Mouse (Mus musculus): ENCODE measurements around the gene Spsb3. TPM values are rescaled to one million over a fixed set of nuclear protein-coding genes. Genes with fewer than 3 reads are reported as not detected.

Gene Spsb3
- total RNA-seq, 4 experiments from 2014 or later: 40.6 to 45.3 (median 41.8) TPM

DNA sequence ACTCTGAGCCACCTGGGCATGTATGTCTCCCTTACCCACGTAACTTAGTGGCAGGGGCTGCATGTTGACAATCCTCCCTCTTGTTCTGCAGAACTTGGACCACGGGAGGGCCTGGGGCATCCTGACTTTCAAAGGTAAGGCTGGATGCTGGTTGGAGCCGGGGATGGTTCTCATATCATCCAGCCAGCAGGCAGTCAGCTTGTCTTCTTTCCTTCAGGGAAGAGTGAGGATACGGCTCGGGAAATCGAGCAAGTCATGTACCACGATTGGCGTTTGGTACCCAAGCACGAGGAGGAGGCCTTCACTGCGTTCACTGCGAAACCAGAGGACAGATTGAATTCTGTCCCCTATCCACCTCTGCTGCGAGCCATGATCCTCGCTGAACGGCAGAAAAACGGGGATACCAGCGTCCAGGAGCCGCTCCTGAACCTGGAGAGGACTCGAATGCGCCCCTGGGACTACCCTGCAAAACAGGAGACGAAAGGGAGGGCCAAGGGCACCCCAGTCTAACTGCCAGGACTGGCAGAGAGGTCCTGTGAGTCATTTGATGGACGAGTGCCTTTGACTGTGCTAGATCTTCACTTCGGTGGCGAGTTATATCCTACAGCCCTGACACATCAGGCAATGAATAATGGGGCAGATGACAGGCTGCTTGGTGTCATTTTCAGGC, 9.3 kb downstream of the Spsb3 start:
- no peak for DNase-seq (ENCODE audit: low spot score in 2 of 2)

DNA sequence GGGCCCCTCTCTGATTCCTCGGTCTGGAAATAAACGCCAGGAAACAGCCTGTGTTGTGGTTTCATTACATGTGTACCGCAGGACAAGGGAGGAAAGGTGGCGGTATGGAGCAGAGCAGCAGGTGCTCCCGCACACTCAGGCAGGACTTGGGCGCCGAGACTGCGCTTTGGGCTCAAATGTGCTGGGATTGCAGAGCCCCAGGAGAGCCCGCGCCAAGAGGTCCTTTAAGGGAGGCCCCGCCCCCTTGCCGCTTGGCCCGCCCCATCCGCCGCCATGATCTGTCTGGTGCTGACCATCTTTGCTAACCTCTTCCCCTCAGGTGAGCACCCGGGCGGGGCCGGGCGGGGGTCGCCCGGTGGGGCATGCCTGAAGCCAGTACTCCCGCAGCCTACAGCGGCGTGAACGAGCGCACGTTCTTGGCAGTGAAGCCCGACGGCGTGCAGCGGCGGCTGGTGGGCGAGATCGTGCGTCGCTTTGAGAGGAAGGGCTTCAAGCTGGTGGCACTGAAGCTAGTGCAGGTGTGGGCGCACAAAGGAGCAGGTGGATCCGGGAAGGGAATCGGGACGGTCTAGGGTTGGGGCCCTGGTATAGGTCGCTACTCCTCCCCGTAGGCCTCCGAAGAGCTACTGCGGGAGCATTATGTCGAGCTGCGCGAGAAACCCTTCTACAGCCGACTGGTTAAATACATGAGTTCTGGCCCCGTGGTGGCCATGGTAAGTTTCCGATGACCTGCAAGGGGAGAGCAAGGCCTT, 10.0 kb downstream of the Spsb3 start, which contains the start of gene Nme3:
Gene Nme3, plus strand, starts transcription at position 260 of the 752 bp plus-strand sequence.
- DNase-seq (ENCODE audit: low spot score in 2 of 2): peak in 1 of 2 experiments; percentile 67

DNA sequence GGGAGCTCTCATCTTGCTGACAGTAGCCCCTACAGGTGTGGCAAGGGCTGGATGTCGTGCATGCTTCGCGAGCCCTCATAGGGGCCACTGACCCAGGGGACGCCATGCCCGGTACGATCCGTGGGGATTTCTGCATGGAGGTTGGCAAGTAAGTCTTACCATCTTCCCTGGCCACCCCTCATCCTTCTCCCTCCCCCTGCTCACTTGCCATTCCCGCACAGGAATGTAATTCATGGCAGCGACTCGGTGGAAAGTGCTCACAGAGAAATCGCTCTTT, 10.5 kb downstream of the Spsb3 start:
- DNase-seq (ENCODE audit: low spot score in 2 of 2): no peak

DNA sequence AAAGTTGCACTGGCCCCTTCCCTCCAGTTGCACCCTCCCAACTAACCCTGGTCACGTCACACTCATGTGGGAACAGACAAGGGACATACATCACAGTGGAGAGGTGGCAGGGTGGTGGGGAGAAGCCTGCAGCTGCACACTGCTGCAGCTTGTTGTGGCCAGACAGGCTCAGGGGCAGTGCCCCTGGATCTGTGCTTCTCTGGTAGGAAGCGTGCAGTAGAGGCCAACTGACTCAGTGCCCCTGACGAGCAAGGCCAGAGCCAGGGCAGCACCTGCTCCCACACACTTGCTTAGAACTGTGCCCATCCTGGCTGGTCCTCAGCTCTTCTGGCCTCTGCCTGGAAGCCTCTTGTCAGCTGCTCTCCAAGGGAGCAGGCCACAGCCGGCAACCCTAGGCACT, 11.2 kb downstream of the Spsb3 start:
- DNase-seq (ENCODE audit: low spot score in 2 of 2): no peak

DNA sequence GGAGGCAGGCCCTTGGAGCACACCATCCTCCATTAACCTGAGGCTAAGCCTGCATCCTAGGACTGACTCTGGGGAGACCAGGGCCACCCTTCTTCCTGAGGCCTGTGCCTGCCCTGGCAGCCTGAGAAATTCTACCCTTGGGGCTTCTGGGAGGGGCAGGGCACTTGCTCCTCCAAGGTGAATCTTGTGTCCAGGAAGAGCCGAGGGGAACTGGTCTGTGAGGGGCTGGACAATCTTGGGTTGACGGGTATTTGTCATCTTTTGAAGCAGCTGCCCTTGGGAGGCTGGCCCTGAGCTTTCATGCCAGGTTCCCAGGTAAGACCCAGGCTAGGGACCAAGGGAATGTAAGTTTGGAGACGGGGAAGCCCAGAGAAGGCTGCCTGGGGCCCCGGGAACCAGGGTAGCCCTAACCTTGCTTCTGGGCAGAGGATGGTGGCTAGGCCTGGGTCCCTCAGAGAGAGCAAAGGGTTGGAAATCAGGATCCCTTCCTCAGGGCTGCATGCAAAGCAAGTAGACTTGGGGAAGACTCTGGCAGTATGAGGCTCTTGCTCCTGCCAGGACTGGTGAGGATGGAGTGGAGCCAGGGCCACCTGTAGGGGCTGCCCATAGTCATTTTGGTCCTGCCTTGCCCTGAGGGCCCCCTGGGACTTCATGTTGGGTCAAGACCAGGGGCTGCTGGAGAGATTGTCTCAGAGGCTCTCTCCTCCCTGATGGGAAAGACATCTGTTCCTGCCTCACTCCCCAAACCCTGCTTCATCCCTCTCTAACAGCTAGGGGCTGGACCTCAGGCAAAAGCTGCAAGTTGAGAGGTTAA, 11.8 kb downstream of the Spsb3 start:
- no peak for DNase-seq (ENCODE audit: low spot score in 2 of 2)

DNA sequence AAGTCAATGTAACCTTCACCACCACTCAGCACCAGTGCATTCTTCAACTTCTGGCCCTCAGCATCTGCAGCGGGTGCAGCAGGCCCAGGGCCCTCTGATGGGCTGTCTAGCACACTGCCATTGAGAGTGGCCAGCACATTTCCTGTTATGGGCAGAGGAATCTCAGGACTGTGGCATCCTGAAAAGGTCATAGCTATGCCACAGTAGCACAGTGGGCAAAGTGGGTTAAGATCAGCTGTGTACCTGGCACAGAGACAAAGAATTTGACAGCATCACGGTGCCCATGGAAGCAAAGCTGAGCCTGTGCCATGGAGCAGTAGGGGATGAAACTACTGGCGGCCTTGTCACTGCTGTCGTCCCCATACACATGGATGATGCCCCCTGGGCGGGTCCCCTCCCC, 12.7 kb downstream of the Spsb3 start:
- DNase-seq (ENCODE audit: low spot score in 2 of 2): no peak

DNA sequence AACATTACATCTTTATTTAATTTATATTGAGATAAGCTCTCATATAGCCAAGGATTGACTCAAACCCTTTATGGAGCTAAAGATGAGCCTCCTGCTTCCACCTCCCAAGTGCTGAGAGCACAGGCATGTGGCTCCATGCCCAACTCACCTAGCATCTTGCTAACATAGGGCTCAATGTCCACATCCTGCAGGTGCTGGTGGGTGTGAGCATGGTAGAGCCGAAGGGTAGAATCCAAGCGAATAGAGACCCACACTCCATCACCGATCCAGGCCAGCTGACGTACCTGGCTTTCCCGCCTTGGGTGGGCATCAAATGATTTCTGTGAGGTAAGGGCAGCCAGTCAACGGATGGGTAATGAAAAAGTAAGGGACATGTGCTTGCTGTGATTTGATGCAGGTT, 13.6 kb downstream of the Spsb3 start:
- DNase-seq (ENCODE audit: low spot score in 2 of 2): no peak

DNA sequence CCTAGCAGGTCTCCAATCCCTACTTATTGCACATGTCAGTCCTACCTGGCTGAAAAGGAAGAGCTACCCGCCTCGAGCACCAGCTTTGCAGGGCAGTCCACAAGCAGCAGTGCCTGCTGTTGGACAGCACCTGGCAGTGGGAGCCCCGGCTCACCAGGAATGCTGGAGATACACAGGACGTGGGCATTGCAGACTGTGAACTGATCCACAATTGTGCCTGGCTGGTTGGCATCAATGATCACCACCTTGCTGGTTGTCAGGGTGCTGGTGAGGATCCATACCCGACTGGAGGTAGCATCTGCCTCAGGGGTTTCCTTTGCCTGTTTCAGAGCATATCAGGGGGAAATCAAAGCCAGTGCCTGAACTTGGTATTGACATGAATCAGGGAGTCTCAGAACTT, 15.7 kb downstream of the Spsb3 start:
- no peak for DNase-seq (ENCODE audit: low spot score in 2 of 2)

DNA sequence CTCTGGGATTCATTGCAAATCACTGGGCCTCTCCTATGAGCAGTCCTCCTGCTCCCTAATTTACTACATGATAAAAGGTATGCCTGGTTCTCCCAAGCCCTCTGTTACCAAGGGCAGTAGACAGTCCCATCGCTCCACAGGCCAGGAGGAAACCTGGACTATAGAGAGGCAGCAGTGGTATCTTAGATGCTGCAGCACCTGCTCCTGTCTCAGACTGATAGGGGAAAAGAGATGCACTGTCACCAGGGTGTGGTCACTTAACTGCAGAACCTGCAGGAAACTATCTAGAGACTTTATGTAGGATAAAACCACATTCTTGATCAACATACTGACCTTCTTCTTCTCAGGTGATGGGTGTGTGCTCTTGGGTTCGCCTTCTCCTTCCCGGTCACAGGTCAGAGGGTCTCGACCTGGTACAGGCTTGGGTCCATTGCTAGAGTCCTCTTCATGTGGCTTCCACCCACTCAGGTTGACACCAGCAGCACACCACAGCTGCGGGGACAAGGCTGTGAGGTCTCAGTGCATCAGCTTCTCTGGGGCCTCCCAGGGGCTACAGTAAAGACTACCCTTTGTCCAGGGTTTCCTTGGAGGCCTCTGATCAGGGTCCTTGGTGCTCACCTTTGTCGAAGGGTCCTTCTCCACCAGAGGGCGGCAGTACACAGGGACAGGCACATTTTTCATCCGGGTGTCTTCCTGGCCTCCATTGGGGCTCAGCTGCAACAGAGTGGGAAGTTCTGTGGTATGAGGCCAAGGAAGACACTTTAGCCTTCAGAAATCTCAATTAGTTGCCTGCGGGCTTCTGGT, 16.4 kb downstream of the Spsb3 start:
- no peak for DNase-seq (ENCODE audit: low spot score in 2 of 2)

DNA sequence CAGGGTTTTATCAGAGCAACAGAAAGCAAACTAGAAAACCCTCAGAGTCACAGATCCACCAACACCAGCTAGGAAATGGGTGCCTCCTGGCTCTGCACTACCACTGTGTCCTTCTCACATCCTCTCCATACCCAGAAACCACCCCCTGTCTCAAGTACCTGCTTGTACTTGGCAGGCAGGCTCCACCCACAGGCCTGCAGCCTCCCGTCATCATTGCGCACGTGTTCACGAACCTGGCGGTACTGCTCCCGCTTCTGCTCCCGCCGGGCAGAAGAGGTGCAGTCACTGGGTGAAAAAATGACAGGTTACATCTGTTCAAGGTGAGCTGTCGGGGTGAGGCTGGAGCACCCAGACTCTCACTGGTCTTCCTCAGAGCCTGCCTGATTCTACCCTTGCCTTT, 17.3 kb downstream of the Spsb3 start:
- DNase-seq (ENCODE audit: low spot score in 2 of 2): no peak

DNA sequence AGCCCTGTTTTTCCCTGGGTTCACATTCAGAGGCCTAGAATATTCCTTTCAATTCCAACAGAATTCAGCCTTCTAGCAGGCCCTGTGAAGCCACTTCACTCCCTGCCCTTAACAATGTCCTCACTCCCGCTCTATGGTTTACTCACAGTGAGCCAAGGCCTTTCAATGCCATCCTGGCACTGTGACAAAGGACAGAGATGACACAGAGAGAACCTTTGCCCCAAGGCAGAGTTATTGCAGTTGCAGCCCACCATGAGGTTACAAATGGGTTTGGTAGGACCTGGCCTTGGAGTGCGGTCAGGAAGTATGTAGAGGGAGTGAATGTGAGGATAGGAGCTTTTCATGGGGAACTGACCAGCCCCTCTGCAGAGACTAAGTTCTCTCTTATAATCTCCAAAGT, 21.1 kb downstream of the Spsb3 start:
- DNase-seq (ENCODE audit: low spot score in 2 of 2): no peak

DNA sequence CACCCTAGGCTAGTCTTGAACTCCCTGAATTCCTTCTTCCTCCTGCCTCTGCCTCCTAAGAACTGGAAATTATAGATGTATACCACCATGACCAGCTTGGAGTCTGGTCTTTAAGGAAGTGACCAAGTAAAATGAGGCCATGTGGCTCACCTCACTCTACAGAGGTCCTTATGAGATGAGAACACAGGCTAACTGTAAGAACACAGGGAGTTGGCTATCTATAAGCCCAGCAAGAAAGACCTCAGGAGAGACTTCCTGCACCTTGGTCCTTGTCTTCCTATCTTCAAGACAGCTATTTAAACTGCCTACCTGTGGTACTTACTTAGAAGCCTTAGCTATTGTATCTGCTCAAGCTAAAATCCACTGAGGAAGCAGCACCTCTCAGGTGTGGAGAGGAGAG, 27.5 kb downstream of the Spsb3 start:
- no peak for DNase-seq (ENCODE audit: low spot score in 2 of 2)

DNA sequence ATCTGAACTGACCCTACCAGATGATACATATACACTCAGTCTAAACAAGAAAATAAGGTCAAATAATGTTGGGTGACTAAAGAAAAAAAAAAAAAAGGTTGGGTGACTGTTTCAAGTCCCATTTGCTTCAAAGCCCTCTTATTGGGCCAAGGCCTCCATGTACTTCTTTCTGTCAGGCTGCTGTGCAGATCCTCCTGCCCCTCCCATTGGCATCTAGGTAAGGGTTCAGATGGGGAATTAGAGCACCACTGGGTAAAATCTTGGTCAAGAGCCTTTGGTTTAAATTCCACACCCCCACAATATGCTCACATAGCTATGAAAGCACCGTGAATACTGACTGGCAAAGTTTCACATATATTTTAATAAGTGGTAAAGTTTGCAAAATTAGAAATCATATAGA, 36.8 kb downstream of the Spsb3 start:
- DNase-seq (ENCODE audit: low spot score in 2 of 2): no peak

DNA sequence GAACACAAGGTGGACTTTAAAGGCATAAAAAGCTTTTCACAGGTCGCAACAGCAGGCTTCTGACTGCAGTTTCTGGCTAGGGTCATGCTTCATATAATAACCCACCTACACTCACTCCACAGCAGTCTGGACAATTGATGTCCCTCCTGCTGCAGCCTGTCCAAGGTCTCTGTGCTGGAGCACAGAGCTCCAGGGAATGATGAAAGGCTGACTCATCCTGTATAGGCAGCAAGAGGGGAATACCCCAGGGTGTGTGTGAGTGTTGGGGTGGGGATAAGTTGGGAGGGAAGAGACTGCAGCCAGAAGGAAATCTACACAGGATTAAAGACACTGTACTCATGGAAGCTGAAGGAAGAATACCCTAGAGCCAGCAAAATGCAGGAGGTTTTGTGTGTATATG, 43.1 kb downstream of the Spsb3 start:
- DNase-seq (ENCODE audit: low spot score in 2 of 2): no peak

DNA sequence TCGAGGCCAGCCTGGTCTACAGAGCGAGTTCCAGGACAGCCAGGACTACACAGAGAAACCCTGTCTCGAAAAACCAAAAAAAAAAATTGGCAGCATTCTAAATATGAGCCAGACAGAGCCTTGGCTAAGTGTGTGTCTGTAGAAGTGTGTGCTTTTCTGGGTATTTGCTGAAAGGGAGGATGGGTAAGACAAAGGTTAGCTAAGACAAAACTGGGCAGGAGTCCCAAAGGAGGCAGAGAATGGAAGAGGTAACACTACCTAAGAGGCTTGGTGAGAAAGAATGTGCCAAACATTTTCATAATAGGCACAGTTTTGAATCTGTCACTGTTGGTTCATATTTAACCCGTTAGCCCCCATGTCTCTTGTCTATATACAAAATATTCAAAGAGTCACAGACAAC, 46.0 kb downstream of the Spsb3 start:
- no peak for DNase-seq (ENCODE audit: low spot score in 2 of 2)

DNA sequence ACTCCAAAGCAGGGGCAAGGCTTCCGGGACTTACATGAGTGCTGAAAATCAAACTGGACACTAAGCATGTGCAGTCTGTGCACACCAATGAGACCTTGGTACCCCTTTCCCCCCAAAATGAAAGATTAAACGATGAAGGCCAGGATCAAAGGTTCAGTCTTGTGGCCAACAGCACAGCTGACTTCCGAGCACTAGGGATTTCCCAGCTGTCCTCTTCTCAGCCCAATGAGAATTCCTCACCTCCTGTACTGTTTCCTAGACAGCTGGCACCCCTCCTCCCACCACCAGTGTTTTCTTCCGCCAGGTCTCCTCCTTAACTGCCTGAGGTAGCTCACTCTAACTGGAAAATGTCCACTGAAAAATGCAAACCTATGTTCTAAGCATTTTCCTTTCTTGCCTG, 46.7 kb downstream of the Spsb3 start:
- DNase-seq (ENCODE audit: low spot score in 2 of 2): no peak

DNA sequence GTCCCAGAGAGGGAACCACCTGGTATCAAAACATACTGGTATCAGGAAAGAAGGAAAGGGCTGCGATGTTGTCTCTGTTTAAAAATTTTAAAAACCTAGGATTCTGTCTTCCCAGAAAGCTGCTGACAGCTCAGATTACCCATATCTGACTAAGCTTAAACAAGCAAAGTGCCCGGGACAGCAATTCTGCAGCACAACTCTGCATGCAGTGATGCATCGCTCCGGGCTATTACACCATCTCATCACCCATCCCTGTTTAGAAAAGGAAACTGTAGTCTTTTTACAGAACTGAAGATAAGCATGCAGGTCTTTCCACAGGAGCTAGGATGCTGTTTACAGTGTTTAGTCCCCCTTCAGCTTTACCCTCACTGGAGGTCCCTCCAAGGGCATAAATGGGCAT, 48.5 kb downstream of the Spsb3 start:
- DNase-seq (ENCODE audit: low spot score in 2 of 2): no peak

DNA sequence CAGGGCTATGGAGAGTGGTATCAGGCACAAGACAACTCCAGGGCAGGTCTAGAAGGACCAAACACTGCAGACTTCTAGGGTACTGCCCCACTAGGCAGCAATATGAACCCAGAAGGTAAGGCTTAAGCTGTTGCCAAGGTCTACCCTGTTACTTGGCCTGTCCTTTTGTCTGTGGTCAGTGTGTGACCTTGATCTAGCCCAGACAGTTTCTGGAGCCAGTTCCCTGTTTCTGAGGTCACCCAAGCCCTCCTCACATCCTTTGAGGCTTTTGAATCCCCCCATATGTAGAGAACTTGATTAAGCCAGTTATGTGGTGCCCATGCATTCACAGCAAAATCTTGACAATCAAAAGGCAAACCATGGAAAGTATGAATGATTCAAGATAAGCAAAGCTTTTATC, 49.2 kb downstream of the Spsb3 start:
- DNase-seq (ENCODE audit: low spot score in 2 of 2): no peak

DNA sequence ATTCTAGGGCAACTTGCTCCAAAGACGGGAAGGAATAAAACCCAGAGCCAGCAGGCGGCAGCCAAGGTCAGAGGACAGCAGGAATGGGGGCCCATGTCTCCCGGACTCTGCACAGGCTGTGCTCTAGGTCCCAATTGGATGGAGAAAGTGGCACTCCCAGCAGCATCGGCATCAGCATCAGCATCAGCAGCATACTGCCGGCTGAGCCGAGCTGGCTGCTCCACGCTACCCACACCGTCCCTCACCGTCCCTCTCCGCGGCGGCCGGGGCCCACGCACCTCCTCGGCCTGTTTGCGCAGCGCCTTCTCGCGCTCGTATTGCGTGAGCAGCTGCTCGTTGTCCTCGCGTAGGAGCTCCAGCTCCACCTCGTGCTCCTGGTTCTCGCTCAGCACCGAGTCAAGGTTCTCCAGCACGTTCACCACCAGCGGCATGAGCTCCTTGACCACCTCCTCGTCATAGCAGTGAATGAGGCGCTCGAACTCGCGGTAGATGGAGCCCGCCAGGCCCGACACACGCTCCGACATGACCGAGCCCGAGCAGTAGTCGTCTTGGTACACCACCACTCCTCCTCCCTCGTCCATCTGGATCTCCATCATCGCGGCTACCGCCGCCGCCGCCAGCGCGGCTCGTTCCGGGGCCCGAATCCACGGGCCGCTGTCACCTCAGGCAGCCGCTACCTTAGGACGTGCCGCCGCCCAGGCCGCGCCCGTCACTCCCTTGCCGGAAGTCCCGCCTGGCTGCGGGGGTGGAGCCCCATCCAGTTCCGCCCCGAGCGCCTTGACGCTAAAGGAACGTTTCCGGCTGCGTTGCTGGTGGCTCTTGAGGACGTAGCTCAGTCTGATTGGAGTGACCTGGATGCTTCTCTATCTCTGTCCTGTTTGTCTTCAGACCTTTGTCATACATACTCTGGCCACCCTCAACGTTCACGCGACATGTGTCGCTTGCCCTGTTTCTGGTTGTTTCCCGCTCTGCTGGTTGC, 50.1 kb downstream of the Spsb3 start, which contains the start of gene Mapk8ip3:
Gene Mapk8ip3, minus strand, starts transcription at position 719 of the 979 bp plus-strand sequence.
- DNase-seq (ENCODE audit: low spot score in 2 of 2): peak; percentile 91 to 95

DNA sequence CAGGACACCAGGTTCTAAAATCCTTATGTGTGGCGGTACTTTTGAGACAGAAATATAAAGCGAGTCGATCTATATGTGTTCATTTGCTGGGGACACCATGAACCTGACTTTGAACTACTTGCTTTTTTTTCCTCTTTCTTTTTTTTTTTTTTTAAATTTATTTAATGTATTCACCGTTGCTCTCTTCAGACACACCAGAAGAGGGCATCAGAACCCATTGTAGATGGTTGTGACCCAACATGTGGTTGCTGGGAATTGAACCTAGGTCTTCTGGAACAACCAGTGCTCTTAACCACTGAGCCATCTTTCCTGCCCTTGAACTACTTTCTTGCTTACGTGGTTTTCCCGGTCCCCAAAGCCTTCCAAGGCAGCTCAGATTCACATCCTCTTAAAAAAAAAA, 50.8 kb downstream of the Spsb3 start:
- no peak for DNase-seq (ENCODE audit: low spot score in 2 of 2)

Data from layer of hippocampus, adult 8-10 months (tissue).